Mouse (Mus musculus) stomach, postnatal 0 days (tissue): ENCODE measurements around the gene Tmem201. TPM values are rescaled to one million over a fixed set of nuclear protein-coding genes. Genes with fewer than 3 reads are reported as not detected.
A peak's percentile ranks its signal among the peaks of the same experiment; 100 is the strongest.

Experiments
- ATAC-seq: fragments of 200-750 bp; cut with Nextera tagmentation; 2 replicates; pipeline ENCODE4 v1.8.0; 2017; ENCODE audit not compliant: low FRiP score, low TSS enrichment
- DNase-seq: peaks from one replicate; pipeline ENCODE4 v3.0.0-alpha.2; 2016; ENCODE audit warnings: low spot score
- H3K27ac ChIP-seq: fragments of 300-500 bp; sonication (generic); replicated peaks from 2 replicates; pipeline ENCODE4 v1.5.1; 2014; ENCODE audit warnings: mild to moderate bottlenecking, control low read depth
- H3K27me3 ChIP-seq: fragments of 300-500 bp; sonication (generic); 2 replicates; pipeline ENCODE4 v1.6.1; 2014; ENCODE audit warnings: low read length; ENCODE audit not compliant: control insufficient read depth, insufficient read depth
- H3K36me3 ChIP-seq: fragments of 300-500 bp; sonication (generic); 2 replicates; pipeline ENCODE4 v1.6.1; 2014; ENCODE audit warnings: low read length, mixed read lengths; ENCODE audit not compliant: control insufficient read depth, insufficient read depth
- H3K4me1 ChIP-seq: fragments of 300-500 bp; sonication (generic); replicated peaks from 2 replicates; pipeline ENCODE4 v1.6.1; 2014; ENCODE audit warnings: antibody characterized with exemption; ENCODE audit not compliant: control insufficient read depth, insufficient read depth
- H3K4me2 ChIP-seq: fragments of 300-500 bp; sonication (generic); replicated peaks from 2 replicates; pipeline ENCODE4 v1.6.1; 2014; ENCODE audit warnings: low read depth, mild to moderate bottlenecking, control low read depth, moderate library complexity
- H3K4me3 ChIP-seq: fragments of 300-500 bp; sonication (generic); 2 replicates; pipeline ENCODE4 v1.5.1; 2014; ENCODE audit warnings: low read depth, low read length, control low read depth
- H3K9ac ChIP-seq: fragments of 300-500 bp; sonication (generic); 2 replicates; pipeline ENCODE4 v1.6.1; 2014; ENCODE audit warnings: mild to moderate bottlenecking, low read length, control low read depth, mixed read lengths
- H3K9me3 ChIP-seq: fragments of 300-500 bp; sonication (generic); 2 replicates; pipeline ENCODE4 v1.6.1; 2016; ENCODE audit warnings: low read length; ENCODE audit not compliant: control insufficient read depth
- CTCF ChIP-seq: IDR thresholded peaks from 2 replicates; pipeline ENCODE4 v1.5.1; 2016; ENCODE audit warnings: antibody characterized with exemption, low read depth, mild to moderate bottlenecking, moderate library complexity
- EP300 ChIP-seq: optimal IDR thresholded peaks from 2 replicates; pipeline ENCODE3; 2016; ENCODE audit warnings: antibody characterized with exemption
- WGBS: fragments of 180-500 bp; shearing (Covaris S2); extraction: QIAGEN DNeasy Blood & Tissue Kit; methylation state at CpG from one replicate; pipeline ENCODE4 v1.1.7; 2014; 5-methylcytosine and 5-hydroxymethylcytosine counted together
- polyA plus RNA-seq: library from polyadenylated mRNA; unstranded; fragments of >200 nt; fragmentation: Nextera tagmentation; extraction: Ambion mirVana; gene quantifications from 2 replicates; pipeline ENCODE4 v1.2.1, GENCODE M21; 2015

The Tmem201 gene
- polyA plus RNA-seq, 1 experiment from 2014 or later, result 7.5 TPM

GRCm38 (mm10) chr4:149722104-149723020, 15.5 kb downstream of the Tmem201 start:
- peaks cover 18% of the 10 kb centered on the region for H3K36me3 ChIP-seq
- no peaks in the 10 kb centered on the region for H3K9me3 ChIP-seq
- WGBS, result 88% methylated on average over 24 of the region's 24 CpGs
- ATAC-seq (no peak), DNase-seq (no peak)
- no peak overlapping the region for H3K4me2 ChIP-seq
- H3K4me1 ChIP-seq, result no peaks in the 10 kb centered on the region
- H3K27me3 ChIP-seq, result no peaks in the 10 kb centered on the region
- no peak for TF ChIP-seq EP300
- TF ChIP-seq CTCF, result no peak
- H3K27ac ChIP-seq, result no peak overlapping the region
- H3K9ac ChIP-seq, result no peak overlapping the region
- no peak overlapping the region for H3K4me3 ChIP-seq

DNA sequence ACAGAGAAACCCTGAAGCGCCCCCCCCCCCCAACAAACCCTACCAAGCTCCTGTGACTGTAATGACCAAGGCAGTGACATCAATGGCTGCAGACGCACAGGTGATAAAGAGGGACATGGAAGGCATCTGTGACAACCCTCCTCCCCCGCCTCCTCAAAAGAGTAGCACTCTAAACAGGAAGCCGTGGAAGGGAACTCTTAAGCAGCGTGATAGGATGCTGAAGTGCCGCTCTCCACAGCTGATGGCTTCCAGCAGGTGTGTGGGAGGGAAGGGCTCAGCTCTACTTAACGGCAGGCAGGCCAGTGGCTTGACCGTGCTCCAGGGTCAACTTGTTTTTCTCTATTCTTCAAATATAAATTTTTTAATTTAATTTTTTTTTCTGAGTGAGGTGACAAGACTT, 16.7 kb downstream of the Tmem201 start:
- Histone ChIP-seq H3K9me3 (no peaks in the 10 kb centered on the region), H3K4me2 (no peak overlapping the region), H3K36me3 (peaks cover 20% of the 10 kb centered on the region), H3K27ac (no peak overlapping the region), H3K4me1 (no peaks in the 10 kb centered on the region), H3K9ac (no peak overlapping the region), H3K27me3 (no peaks in the 10 kb centered on the region), H3K4me3 (no peak overlapping the region)
- no peak for TF ChIP-seq EP300
- no peak for TF ChIP-seq CTCF
- WGBS, result 85% methylated on average over 8 of the region's 8 CpGs
- no peak for ATAC-seq
- DNase-seq, result no peak

DNA sequence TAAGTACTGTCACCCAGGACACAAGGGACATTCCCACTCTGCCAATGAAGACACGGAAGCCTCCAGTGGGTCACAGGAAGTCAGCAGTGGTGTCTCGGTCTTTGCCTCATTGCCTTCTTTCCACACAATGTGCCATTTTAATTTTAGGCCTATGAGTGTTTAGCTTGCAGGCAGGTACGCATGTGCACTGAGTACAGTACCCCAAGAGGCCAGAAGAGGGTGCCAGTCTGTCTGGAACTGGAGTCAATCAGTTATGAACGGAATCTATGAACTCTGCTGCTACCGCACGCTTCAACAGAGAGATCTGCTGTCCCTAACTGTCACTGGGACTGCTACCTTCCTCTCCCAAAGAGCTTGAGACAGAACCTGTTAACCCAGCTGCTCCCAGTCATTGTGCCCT, 18.2 kb downstream of the Tmem201 start:
- H3K4me2 ChIP-seq, result no peak overlapping the region
- peaks cover 23% of the 10 kb centered on the region for H3K36me3 ChIP-seq
- H3K27ac ChIP-seq, result no peak overlapping the region
- H3K9ac ChIP-seq, result no peak overlapping the region
- ATAC-seq (no peak), DNase-seq (peak; percentile 53)
- WGBS, result 78% methylated on average over 6 of the region's 6 CpGs
- H3K27me3 ChIP-seq, result no peaks in the 10 kb centered on the region
- no peak overlapping the region for H3K4me3 ChIP-seq
- no peaks in the 10 kb centered on the region for H3K4me1 ChIP-seq
- no peaks in the 10 kb centered on the region for H3K9me3 ChIP-seq
- TF ChIP-seq EP300, result no peak
- peak; percentile 74 for TF ChIP-seq CTCF

- Histone ChIP-seq H3K4me2 (no peak overlapping the region), H3K4me1 (no peaks in the 10 kb centered on the region), H3K4me3 (no peak overlapping the region), H3K9ac (no peak overlapping the region), H3K36me3 (peaks cover 23% of the 10 kb centered on the region), H3K27me3 (no peaks in the 10 kb centered on the region), H3K27ac (no peak overlapping the region), H3K9me3 (no peaks in the 10 kb centered on the region)
- DNase-seq (no peak), ATAC-seq (no peak)
- TF ChIP-seq CTCF (no peak), EP300 (no peak)
- 77% methylated on average over 3 of the region's 3 CpGs for WGBS
These were observed 23.3 kb downstream of the Tmem201 start for GRCm38 (mm10) chr4:149714542-149714941.

DNA sequence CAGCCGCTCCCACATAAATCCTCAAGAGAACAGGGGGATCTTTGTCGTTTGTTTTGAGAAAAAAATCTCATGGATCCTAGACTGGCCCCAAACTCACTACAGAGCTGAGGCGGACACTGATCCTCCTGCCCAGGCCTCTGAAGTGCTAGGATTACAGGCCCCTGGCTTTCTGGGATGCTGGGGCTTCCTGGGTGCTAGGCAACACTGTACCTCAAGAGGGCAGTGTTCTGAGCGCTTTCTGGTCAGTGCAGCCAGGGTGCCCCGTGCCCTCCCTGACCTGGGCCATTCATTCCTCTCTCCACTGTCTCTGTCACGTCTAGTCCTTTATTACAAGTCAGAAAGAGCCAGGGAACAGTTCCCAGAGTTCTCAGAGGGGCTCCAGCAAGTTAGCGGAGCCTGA, 25.9 kb downstream of the Tmem201 start:
- no peaks in the 10 kb centered on the region for H3K27me3 ChIP-seq
- no peaks in the 10 kb centered on the region for H3K4me1 ChIP-seq
- WGBS, result 29% methylated on average over 7 of the region's 7 CpGs
- no peaks in the 10 kb centered on the region for H3K9me3 ChIP-seq
- peak; percentile 77 for TF ChIP-seq CTCF
- no peak for TF ChIP-seq EP300
- DNase-seq (peak; percentile 62), ATAC-seq (no peak; the same call in 1 of the 2 replicates)
- peaks cover 13% of the 10 kb centered on the region for H3K36me3 ChIP-seq
- H3K27ac ChIP-seq, result no peak overlapping the region
- no peak overlapping the region for H3K4me2 ChIP-seq
- H3K9ac ChIP-seq, result no peak overlapping the region
- no peak overlapping the region for H3K4me3 ChIP-seq

- Histone ChIP-seq H3K36me3 (peaks cover 9% of the 10 kb centered on the region), H3K4me3 (no peak overlapping the region), H3K9me3 (no peaks in the 10 kb centered on the region), H3K9ac (no peak overlapping the region), H3K4me2 (no peak overlapping the region), H3K4me1 (no peaks in the 10 kb centered on the region), H3K27me3 (no peaks in the 10 kb centered on the region), H3K27ac (no peak overlapping the region)
- DNase-seq (no peak), ATAC-seq (no peak)
- 86% methylated on average over 5 of the region's 5 CpGs for WGBS
- TF ChIP-seq CTCF (no peak), EP300 (no peak)
These were observed 26.4 kb downstream of the Tmem201 start for GRCm38 (mm10) chr4:149711485-149711884.
